Mouse (Mus musculus): ENCODE data around the gene Zbtb46.

Gene Zbtb46

DNA sequence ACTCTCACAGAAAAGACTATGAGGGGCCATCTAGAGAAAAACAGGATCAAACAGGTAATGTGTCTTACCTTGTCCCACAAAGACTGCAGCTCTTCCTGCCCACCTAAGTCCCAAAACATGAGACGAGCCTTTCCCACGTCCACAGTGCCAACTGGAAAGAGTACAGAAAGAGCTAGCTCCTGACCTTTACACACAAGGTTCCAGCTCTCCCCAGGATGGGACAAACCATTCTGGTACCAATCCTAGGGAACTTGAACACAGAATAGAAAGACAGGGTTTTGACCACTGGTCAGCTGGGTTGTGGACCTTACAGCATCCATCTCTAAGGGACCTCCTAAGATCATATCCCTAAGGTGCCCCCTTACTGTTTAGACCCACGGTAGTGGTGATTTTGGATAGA is 95.3 kb downstream of the Zbtb46 start:
- no peak for DNase-seq

- no peak for DNase-seq
Observed at GRCm38 (mm10) chr2:181356780-181357179, 102.4 kb downstream of the Zbtb46 start.

GRCm38 (mm10) chr2:181342766-181343165 is 116.5 kb downstream of the Zbtb46 start:
- DNase-seq = no peak

DNA sequence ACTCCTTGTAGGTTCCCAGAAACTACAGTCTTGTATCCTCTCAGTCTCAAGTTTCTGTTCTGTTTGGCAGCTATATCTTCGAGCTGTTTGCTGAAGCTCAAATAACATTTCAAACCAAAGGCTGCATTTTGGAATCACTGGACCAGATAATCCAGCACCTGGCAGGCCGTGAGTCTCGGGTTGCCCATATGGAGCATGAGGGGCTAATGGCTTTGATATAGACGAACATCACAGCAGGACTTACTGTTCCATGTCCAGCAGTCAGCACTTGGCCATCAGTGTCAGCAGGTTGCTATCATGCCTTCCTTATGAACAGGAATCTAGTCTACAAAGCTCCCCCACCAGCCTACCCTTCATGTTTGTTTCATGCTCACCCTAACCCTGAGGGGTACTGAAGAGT is 118.8 kb downstream of the Zbtb46 start:
- DNase-seq = no peak
